Mouse (Mus musculus) thymus, postnatal 25 days (tissue): ENCODE results near the gene Gm21985.
A peak's percentile ranks its signal among the peaks of the same experiment; 100 is the strongest.

ENCODE experiments used
- DNase-seq: peaks from one replicate; pipeline ENCODE4 v3.0.0; 2022

The Gm21985 gene

GRCm38 (mm10) chr2:112332051-112332898 lies 66.2 kb downstream of the Gm21985 start:
- DNase-seq: no peak

GRCm38 (mm10) chr2:112337211-112337610 lies 71.1 kb downstream of the Gm21985 start:
- no peak for DNase-seq

- DNase-seq: peak; percentile 22
Observed at GRCm38 (mm10) chr2:112339736-112340135, 73.6 kb downstream of the Gm21985 start.

GRCm38 (mm10) chr2:112341117-112341516 lies 75.0 kb downstream of the Gm21985 start:
- DNase-seq: no peak

GRCm38 (mm10) chr2:112348246-112348645 lies 82.1 kb downstream of the Gm21985 start:
- no peak for DNase-seq

GRCm38 (mm10) chr2:112353685-112354455 lies 87.8 kb downstream of the Gm21985 start:
- DNase-seq: no peak

GRCm38 (mm10) chr2:112359611-112360010 lies 93.5 kb downstream of the Gm21985 start:
- no peak for DNase-seq

GRCm38 (mm10) chr2:112360012-112360780 lies 94.1 kb downstream of the Gm21985 start:
- no peak for DNase-seq

- no peak for DNase-seq
Observed at GRCm38 (mm10) chr2:112360781-112361169, 94.7 kb downstream of the Gm21985 start.

- peak; percentile 11 for DNase-seq
Observed at GRCm38 (mm10) chr2:112367222-112367621, 101.1 kb downstream of the Gm21985 start.

GRCm38 (mm10) chr2:112367726-112368673 lies 101.9 kb downstream of the Gm21985 start, which contains the start of gene Emc4:
TSS of gene Emc4 (minus strand) at chr2:112368027.
- DNase-seq: peak; percentile 88

- no peak for DNase-seq
Observed at GRCm38 (mm10) chr2:112369941-112370340, 103.8 kb downstream of the Gm21985 start.

- no peak for DNase-seq
Observed at GRCm38 (mm10) chr2:112373141-112373540, 107.0 kb downstream of the Gm21985 start.

GRCm38 (mm10) chr2:112374610-112375009 lies 108.5 kb downstream of the Gm21985 start:
- no peak for DNase-seq

- peak; percentile 97 for DNase-seq
Observed at GRCm38 (mm10) chr2:112378973-112379898, 113.1 kb downstream of the Gm21985 start, which contains the start of gene Katnbl1. TSS of gene Katnbl1 (plus strand) at chr2:112379211.

- DNase-seq: no peak
Observed at GRCm38 (mm10) chr2:112380131-112380530, 114.0 kb downstream of the Gm21985 start.

- no peak for DNase-seq
Observed at GRCm38 (mm10) chr2:112381219-112381618, 115.1 kb downstream of the Gm21985 start.

- no peak for DNase-seq
Observed at GRCm38 (mm10) chr2:112390843-112391242, 124.7 kb downstream of the Gm21985 start.

- DNase-seq: no peak
Observed at GRCm38 (mm10) chr2:112391346-112392000, 125.4 kb downstream of the Gm21985 start.

GRCm38 (mm10) chr2:112392689-112393088 lies 126.6 kb downstream of the Gm21985 start:
- DNase-seq: no peak
